Mouse (Mus musculus) C2C12 (cell line): ENCODE data around the gene Bpgm. TPM values are rescaled to one million over a fixed set of nuclear protein-coding genes. Genes with fewer than 3 reads are reported as not detected.

ENCODE experiments used
- H3K27me3 ChIP-seq: one replicate; pipeline ENCODE4 v1.6.1; 2011; ENCODE audit not compliant: control insufficient read depth, insufficient read depth, insufficient read length
- H3K36me3 ChIP-seq: one replicate; pipeline ENCODE4 v1.6.1; 2011; ENCODE audit not compliant: control insufficient read depth, insufficient read depth
- H3K4me3 ChIP-seq: one replicate; pipeline ENCODE4 v1.5.1; 2011; ENCODE audit warnings: mild to moderate bottlenecking, control low read depth; ENCODE audit not compliant: poor library complexity, insufficient read depth, severe bottlenecking
- H3K79me2 ChIP-seq: one replicate; pipeline ENCODE4 v1.6.1; 2011; ENCODE audit not compliant: control insufficient read depth, insufficient read depth
- H3K79me3 ChIP-seq: one replicate; pipeline ENCODE4 v1.6.1; 2011; ENCODE audit warnings: low read depth, control low read depth
- H3ac ChIP-seq: one replicate; pipeline ENCODE3; 2011; ENCODE audit warnings: low read depth; ENCODE audit not compliant: control insufficient read depth, insufficient read length
- CEBPB ChIP-seq: IDR thresholded peaks from one replicate; pipeline ENCODE4 v1.6.1; 2011; ENCODE audit warnings: low read depth, mild to moderate bottlenecking, control low read depth, moderate library complexity
- CTCF ChIP-seq: IDR thresholded peaks from one replicate; pipeline ENCODE4 v1.5.1; 2011; ENCODE audit not compliant: control insufficient read depth, insufficient read depth, insufficient read length
- FOSL1 ChIP-seq: IDR thresholded peaks from one replicate; pipeline ENCODE4 v1.8.0; 2011; ENCODE audit warnings: mild to moderate bottlenecking, low read length; ENCODE audit not compliant: poor library complexity, insufficient read depth, severe bottlenecking
- MAX ChIP-seq: IDR thresholded peaks from one replicate; pipeline ENCODE4 v1.6.1; 2011; ENCODE audit warnings: mild to moderate bottlenecking, control low read depth
- MYOD1 ChIP-seq: IDR thresholded peaks from one replicate; pipeline ENCODE4 v1.6.1; 2011; ENCODE audit warnings: low read depth; ENCODE audit not compliant: control insufficient read depth, insufficient read length
- MYOG ChIP-seq: IDR thresholded peaks from one replicate; pipeline ENCODE4 v1.6.1; 2011; ENCODE audit not compliant: control insufficient read depth, insufficient read length; ENCODE audit errors: extremely low read depth
- USF1 ChIP-seq: IDR thresholded peaks from one replicate; pipeline ENCODE4 v1.6.1; 2011; ENCODE audit warnings: low read depth, mild to moderate bottlenecking, control low read depth, moderate library complexity
- polyA plus RNA-seq: library from polyadenylated mRNA; unstranded; fragments of >200 nt; fragmentation: generic; extraction: Trizol; gene quantifications from one replicate; pipeline ENCODE4 v1.2.1, GENCODE M21; 2012; ENCODE audit warnings: missing spikeins

Gene Bpgm
- polyA plus RNA-seq, 1 experiment: 16.1 TPM

DNA sequence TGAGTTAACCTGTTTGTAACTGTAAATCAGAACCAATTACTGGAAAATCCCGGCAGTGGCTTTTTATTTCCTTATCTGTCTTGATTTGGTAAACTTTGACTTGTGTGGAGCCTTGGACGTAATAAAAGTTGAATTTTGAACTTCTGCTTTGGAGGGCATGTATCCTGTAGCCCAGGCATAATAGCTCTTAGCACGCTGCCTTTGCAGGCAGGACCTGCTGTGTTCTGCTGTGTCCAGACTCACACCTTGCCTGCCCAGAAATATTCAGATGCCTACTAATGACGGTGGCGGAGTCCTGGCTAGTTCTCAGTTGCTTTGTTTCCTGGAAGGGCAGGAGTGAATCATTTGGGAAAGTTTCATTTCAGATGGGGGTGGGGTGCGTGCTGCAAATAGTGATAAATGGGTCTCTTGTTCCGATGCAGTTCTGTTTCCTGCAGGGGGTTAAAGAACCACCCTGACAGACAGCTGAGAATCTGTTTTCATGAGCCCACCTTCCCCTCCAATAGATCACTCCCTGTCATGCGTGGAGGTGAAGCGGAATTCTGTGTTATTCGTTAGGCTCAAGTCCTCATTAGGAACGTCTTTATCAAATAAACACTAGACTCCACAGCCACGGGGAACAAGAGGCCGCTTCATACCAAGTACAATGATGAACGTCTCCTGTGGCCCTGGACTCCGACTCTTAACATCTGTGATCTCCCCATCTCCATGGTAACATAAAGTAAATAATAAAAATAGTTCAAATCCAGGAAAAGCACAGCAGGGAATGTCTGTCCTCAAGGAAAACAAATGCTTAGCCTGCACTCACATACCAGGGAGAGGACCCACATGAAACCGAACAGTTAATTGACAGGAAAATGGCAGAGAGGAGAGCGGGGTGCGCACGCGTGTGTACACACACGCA is 67.5 kb downstream of the Bpgm start:
- H3K4me3 ChIP-seq: no peak overlapping the region
- H3K27me3 ChIP-seq: no peaks in the 10 kb centered on the region
- H3K79me3 ChIP-seq: no peaks in the 10 kb centered on the region
- no peaks in the 10 kb centered on the region for H3K79me2 ChIP-seq
- H3K36me3 ChIP-seq: no peaks in the 10 kb centered on the region
- TF ChIP-seq FOSL1 (no peak), MAX (no peak), MYOG (no peak), MYOD1 (no peak), USF1 (no peak), CEBPB (no peak), CTCF (no peak)
- no peak overlapping the region for H3ac ChIP-seq

DNA sequence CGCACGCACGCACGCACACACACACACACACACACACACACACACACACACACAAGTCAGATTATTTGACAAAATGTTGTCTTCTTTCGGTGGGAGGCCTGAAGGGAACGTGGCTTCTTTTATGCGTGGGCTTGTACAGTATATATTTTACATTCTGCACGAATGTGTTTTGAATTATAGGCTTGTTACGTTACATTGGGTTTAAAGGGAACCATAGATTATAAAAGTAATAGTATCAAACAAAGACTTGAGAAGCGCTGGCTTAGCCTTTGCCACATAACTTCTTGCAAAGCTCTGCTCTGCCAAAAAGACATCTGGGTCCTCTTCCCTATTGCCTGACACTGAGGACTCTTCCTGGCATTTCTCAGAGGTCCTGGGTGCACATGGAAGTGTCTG is 68.2 kb downstream of the Bpgm start:
- Histone ChIP-seq H3K79me2 (no peaks in the 10 kb centered on the region), H3K4me3 (no peak overlapping the region), H3K79me3 (no peaks in the 10 kb centered on the region), H3K27me3 (no peaks in the 10 kb centered on the region), H3ac (no peak overlapping the region), H3K36me3 (no peaks in the 10 kb centered on the region)
- TF ChIP-seq MYOD1: no peak
- no peak for TF ChIP-seq CEBPB
- no peak for TF ChIP-seq USF1
- no peak for TF ChIP-seq CTCF
- no peak for TF ChIP-seq MYOG
- TF ChIP-seq MAX: no peak
- TF ChIP-seq FOSL1: no peak

- Histone ChIP-seq H3ac (no peak overlapping the region), H3K4me3 (no peak overlapping the region), H3K27me3 (no peaks in the 10 kb centered on the region), H3K79me2 (no peaks in the 10 kb centered on the region), H3K79me3 (no peaks in the 10 kb centered on the region), H3K36me3 (no peaks in the 10 kb centered on the region)
- no peak for TF ChIP-seq CEBPB
- no peak for TF ChIP-seq MAX
- no peak for TF ChIP-seq USF1
- no peak for TF ChIP-seq FOSL1
- no peak for TF ChIP-seq CTCF
- no peak for TF ChIP-seq MYOD1
- TF ChIP-seq MYOG: no peak
Measured at GRCm38 (mm10) chr6:34545286-34545685, 69.3 kb downstream of the Bpgm start.

GRCm38 (mm10) chr6:34548406-34548990 is 72.5 kb downstream of the Bpgm start:
- H3K79me2 ChIP-seq: no peaks in the 10 kb centered on the region
- no peak for TF ChIP-seq MYOG
- no peak for TF ChIP-seq CEBPB
- no peak for TF ChIP-seq CTCF
- no peak for TF ChIP-seq MAX
- no peak for TF ChIP-seq MYOD1
- TF ChIP-seq USF1: no peak
- TF ChIP-seq FOSL1: no peak
- H3K27me3 ChIP-seq: no peaks in the 10 kb centered on the region
- H3K79me3 ChIP-seq: no peaks in the 10 kb centered on the region
- no peak overlapping the region for H3ac ChIP-seq
- no peak overlapping the region for H3K4me3 ChIP-seq
- H3K36me3 ChIP-seq: no peaks in the 10 kb centered on the region

DNA sequence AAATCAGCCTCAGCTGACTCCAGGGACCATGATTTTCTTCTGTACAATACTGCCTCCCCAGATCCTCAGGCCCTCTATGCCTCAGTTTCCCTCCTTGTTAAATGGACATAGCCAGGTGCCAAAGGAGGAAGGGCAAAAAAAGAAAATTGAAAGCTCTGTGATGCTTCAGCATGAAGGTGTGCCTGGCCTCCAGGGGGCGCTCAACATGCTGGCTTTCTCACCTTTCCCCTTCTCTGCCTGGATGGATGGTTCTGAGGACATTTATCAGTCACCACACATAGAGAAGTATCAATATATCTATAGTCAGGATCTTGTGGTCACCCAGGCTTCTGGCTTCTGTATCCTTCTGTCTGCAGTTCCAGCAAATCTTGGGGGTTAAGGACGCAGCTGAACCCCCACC is 73.0 kb downstream of the Bpgm start:
- no peak for TF ChIP-seq CEBPB
- no peak for TF ChIP-seq MAX
- no peak for TF ChIP-seq MYOG
- peak; percentile 56 for TF ChIP-seq CTCF
- no peaks in the 10 kb centered on the region for H3K27me3 ChIP-seq
- no peaks in the 10 kb centered on the region for H3K79me2 ChIP-seq
- H3K36me3 ChIP-seq: no peaks in the 10 kb centered on the region
- H3K4me3 ChIP-seq: no peak overlapping the region
- no peak overlapping the region for H3ac ChIP-seq
- no peaks in the 10 kb centered on the region for H3K79me3 ChIP-seq
